Mouse (Mus musculus): ENCODE measurements around the gene Mvb12b.

GRCm38 (mm10) chr2:33907174-33907573 is 19.4 kb upstream of the Mvb12b start:
- no peak for TF ChIP-seq CTCF (IDR thresholded peaks at IDR 0.05; ENCODE audit: control insufficient read depth, insufficient read depth, insufficient read length)
- no peak for TF ChIP-seq USF1 (IDR thresholded peaks at IDR 0.05; ENCODE audit: low read depth)
- TF ChIP-seq MYOD1 (IDR thresholded peaks at IDR 0.05; ENCODE audit: control insufficient read depth, insufficient read length, low read depth) = peak; percentile 72
